Mouse (Mus musculus): ENCODE data around the gene Gm6583. TPM values are rescaled to one million over a fixed set of nuclear protein-coding genes. Genes with fewer than 3 reads are reported as not detected.

Gene Gm6583
- polyA plus RNA-seq, 1 experiment from 2014 or later: 0.26 TPM

DNA sequence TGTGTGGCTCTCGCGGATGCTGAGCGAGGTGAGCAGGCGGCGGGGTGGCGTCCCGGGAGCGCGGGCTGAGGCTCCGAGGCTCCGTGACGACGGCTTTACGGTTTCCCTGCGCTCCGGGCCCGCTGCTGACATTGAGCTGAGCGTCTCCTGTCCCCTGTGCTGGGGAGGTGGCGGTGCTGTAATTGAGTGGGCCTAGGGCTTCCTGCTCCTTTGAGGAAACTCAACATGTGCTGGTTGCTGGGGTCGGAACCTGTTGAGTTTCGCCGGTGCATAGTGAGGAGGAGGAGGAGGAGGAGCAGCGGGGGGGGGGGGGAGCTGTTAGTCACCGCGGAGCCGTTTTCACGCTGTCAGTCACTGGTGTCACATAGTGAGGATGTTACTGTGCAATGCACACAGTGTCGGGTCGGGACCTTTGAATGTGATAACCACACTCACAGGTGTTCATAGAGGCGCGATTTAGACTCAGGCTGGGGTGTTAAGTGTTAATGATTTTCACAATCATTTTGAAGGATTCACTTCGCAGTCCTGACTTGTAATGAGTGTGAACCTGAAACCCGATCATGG is 29.3 kb downstream of the Gm6583 start:
- Histone ChIP-seq H3K4me1 (ENCODE audit: insufficient read depth) (peaks cover 7% of the 10 kb centered on the region; the same call in 1 of the 2 replicates), H3K9ac (peak overlapping the region; percentile 71), H3K9me3 (ENCODE audit: low read depth, low read length) (no peaks in the 10 kb centered on the region), H3K27me3 (ENCODE audit: insufficient read depth, low read length) (no peaks in the 10 kb centered on the region), H3K27ac (ENCODE audit: low read depth) (no peak overlapping the region), H3K4me3 (ENCODE audit: low read depth, low read length) (peak overlapping the region; percentile 98), H3K36me3 (ENCODE audit: insufficient read depth) (peaks cover 38% of the 10 kb centered on the region), H3K4me2 (peak overlapping the region; percentile 82)
- no peak for TF ChIP-seq CTCF (IDR thresholded peaks at IDR 0.05; ENCODE audit: low read depth)
- 1% methylated on average over 33 of the region's 33 CpGs for WGBS
- ATAC-seq (ENCODE audit: insufficient read depth): peak; percentile 65
- DNase-seq: no peak

- H3K4me3 ChIP-seq (ENCODE audit: low read depth, low read length): peak within 1 kb of the TSS; percentile 98
- peaks cover 31% of the 10 kb centered on the region for H3K36me3 ChIP-seq (ENCODE audit: insufficient read depth)
- DNase-seq: peak; percentile 99
- TF ChIP-seq CTCF (IDR thresholded peaks at IDR 0.05; ENCODE audit: low read depth): 0 out of 2 replicates have a peak, but pooled peaks have one; percentile 7
- peak within 1 kb of the TSS; percentile 73; the same call in 1 of the 2 replicates for H3K27ac ChIP-seq (ENCODE audit: low read depth)
- no peaks in the 10 kb centered on the region for H3K9me3 ChIP-seq (ENCODE audit: low read depth, low read length)
- ATAC-seq (ENCODE audit: insufficient read depth): peak; percentile 90
- 7% methylated on average over 48 of the region's 48 CpGs for WGBS
- no peaks in the 10 kb centered on the region for H3K27me3 ChIP-seq (ENCODE audit: insufficient read depth, low read length)
- H3K4me2 ChIP-seq: peak within 1 kb of the TSS; percentile 82
- peak within 1 kb of the TSS; percentile 71 for H3K9ac ChIP-seq
- peaks cover 7% of the 10 kb centered on the region; the same call in 1 of the 2 replicates for H3K4me1 ChIP-seq (ENCODE audit: insufficient read depth)
Observed at GRCm38 (mm10) chr5:112325546-112326445, 30.0 kb downstream of the Gm6583 start, which contains the start of gene Tfip11. Gene Tfip11 (plus strand): TSS chr5:112326358.

GRCm38 (mm10) chr5:112324637-112325545 is 30.9 kb downstream of the Gm6583 start:
- no peak for TF ChIP-seq CTCF (IDR thresholded peaks at IDR 0.05; ENCODE audit: low read depth)
- Histone ChIP-seq H3K27ac (ENCODE audit: low read depth) (peak overlapping the region; percentile 26; the same call in 1 of the 2 replicates), H3K9me3 (ENCODE audit: low read depth, low read length) (no peaks in the 10 kb centered on the region), H3K27me3 (ENCODE audit: insufficient read depth, low read length) (no peaks in the 10 kb centered on the region), H3K4me1 (ENCODE audit: insufficient read depth) (peaks cover 7% of the 10 kb centered on the region; the same call in 1 of the 2 replicates), H3K36me3 (ENCODE audit: insufficient read depth) (peaks cover 22% of the 10 kb centered on the region), H3K4me3 (ENCODE audit: low read depth, low read length) (peak overlapping the region; percentile 98), H3K9ac (peak overlapping the region; percentile 30), H3K4me2 (peak overlapping the region; percentile 82)
- ATAC-seq (ENCODE audit: insufficient read depth) (peak; percentile 74), DNase-seq (peak; percentile 68)
- 24% methylated on average over 24 of the region's 24 CpGs for WGBS

DNA sequence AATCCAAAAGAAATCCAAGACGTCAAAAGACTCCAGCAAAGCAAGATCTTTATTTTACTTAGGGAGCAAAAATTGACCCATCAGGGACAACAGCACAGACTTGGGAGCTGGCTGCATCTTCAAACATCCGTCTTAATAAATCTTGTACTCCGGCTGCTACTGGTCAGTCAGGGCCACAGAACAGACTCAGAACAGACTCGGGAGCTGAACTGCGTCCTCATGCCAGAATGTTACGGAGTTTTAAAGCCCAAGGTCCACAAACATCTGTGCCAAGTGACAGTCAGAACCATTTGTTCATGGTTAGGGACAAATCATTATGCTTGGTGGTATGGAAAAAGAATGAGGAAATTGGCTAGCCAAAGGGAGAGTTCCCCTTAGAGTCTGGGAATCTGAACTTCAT is 32.6 kb downstream of the Gm6583 start:
- DNase-seq: no peak
- H3K9me3 ChIP-seq (ENCODE audit: low read depth, low read length): no peaks in the 10 kb centered on the region
- no peak overlapping the region for H3K27ac ChIP-seq (ENCODE audit: low read depth)
- no peak overlapping the region for H3K4me3 ChIP-seq (ENCODE audit: low read depth, low read length)
- peaks cover 8% of the 10 kb centered on the region; the same call in 1 of the 2 replicates for H3K36me3 ChIP-seq (ENCODE audit: insufficient read depth)
- 80% methylated on average over 6 of the region's 6 CpGs for WGBS
- no peak for ATAC-seq (ENCODE audit: insufficient read depth)
- H3K27me3 ChIP-seq (ENCODE audit: insufficient read depth, low read length): no peaks in the 10 kb centered on the region
- H3K4me2 ChIP-seq: no peak overlapping the region
- H3K4me1 ChIP-seq (ENCODE audit: insufficient read depth): peaks cover 7% of the 10 kb centered on the region; the same call in 1 of the 2 replicates
- TF ChIP-seq CTCF (IDR thresholded peaks at IDR 0.05; ENCODE audit: low read depth): no peak
- H3K9ac ChIP-seq: no peak overlapping the region

DNA sequence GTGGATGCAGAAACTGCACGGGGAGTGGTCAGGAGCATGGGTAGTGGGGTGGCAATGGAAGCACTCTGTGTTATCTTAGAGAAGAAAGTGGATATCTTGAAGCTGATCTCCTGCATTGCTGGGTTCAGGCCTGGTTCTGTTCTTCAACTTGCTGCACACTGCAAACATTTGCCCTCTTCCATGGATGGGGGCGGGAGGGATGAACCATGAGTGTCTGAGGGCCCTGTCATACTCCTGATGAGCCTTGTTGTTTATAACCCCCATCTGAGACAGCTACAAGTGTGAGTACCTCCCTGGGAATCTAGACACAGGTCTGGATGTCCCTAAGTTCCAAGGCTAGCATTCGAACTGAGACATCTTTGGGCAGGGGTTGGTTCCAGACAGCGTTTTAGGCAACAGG is 34.5 kb downstream of the Gm6583 start:
- H3K4me2 ChIP-seq: no peak overlapping the region
- H3K4me1 ChIP-seq (ENCODE audit: insufficient read depth): peaks cover 4% of the 10 kb centered on the region; the same call in 1 of the 2 replicates
- WGBS: 69% methylated on average over 4 of the region's 4 CpGs
- H3K9me3 ChIP-seq (ENCODE audit: low read depth, low read length): no peaks in the 10 kb centered on the region
- no peak for TF ChIP-seq CTCF (IDR thresholded peaks at IDR 0.05; ENCODE audit: low read depth)
- H3K36me3 ChIP-seq (ENCODE audit: insufficient read depth): 0 out of 2 replicates have a peak, but pooled peaks cover 4% of the 10 kb centered on the region
- ATAC-seq (ENCODE audit: insufficient read depth): no peak
- no peak overlapping the region for H3K27ac ChIP-seq (ENCODE audit: low read depth)
- no peak overlapping the region for H3K9ac ChIP-seq
- no peak overlapping the region for H3K4me3 ChIP-seq (ENCODE audit: low read depth, low read length)
- no peaks in the 10 kb centered on the region for H3K27me3 ChIP-seq (ENCODE audit: insufficient read depth, low read length)
- DNase-seq: no peak

GRCm38 (mm10) chr5:112320936-112321335 is 34.9 kb downstream of the Gm6583 start:
- DNase-seq (no peak), ATAC-seq (ENCODE audit: insufficient read depth) (no peak)
- Histone ChIP-seq H3K27ac (ENCODE audit: low read depth) (no peak overlapping the region), H3K4me1 (ENCODE audit: insufficient read depth) (peaks cover 4% of the 10 kb centered on the region; the same call in 1 of the 2 replicates), H3K4me2 (no peak overlapping the region), H3K27me3 (ENCODE audit: insufficient read depth, low read length) (no peaks in the 10 kb centered on the region), H3K9ac (no peak overlapping the region), H3K4me3 (ENCODE audit: low read depth, low read length) (no peak overlapping the region), H3K9me3 (ENCODE audit: low read depth, low read length) (no peaks in the 10 kb centered on the region), H3K36me3 (ENCODE audit: insufficient read depth) (peaks cover 7% of the 10 kb centered on the region; the same call in 1 of the 2 replicates)
- no peak for TF ChIP-seq CTCF (IDR thresholded peaks at IDR 0.05; ENCODE audit: low read depth)
- 70% methylated on average over 6 of the region's 6 CpGs for WGBS

Measured in lung, embryonic 14.5 days (tissue).